Comparison of ENCODE assay signal across 8 mouse cellular contexts in genomic region chr2:116060210-116060609, GRCm38 (mm10). TPM values are rescaled to one million over a fixed set of nuclear protein-coding genes. Genes with fewer than 3 reads are reported as not detected.
DNase-seq lines count a peak whose midpoint lies in the region; ATAC-seq and TF ChIP-seq lines count a peak whose summit lies in the region.

No protein-coding gene starts in this region.

- H3K4me1 ChIP-seq in ES-E14 (ENCODE audit: control insufficient read depth in 2 of 2, insufficient read depth in 2 of 2, low read length in 2 of 2, poor library complexity in 1 of 2), result peaks cover 0 to 7% of the 10 kb centered on the region in 2 experiments; a peak in 2 of 4 replicates
- peaks cover 17% of the 10 kb centered on the region for H3K4me1 ChIP-seq in hindbrain, embryonic 14.5 days (replicated peaks; ENCODE audit: control insufficient read depth, insufficient read depth, low read length)
- H3K4me1 ChIP-seq in lung, postnatal 0 days (ENCODE audit: insufficient read depth, low read depth, low read length), result no peaks in the 10 kb centered on the region

- peak; percentile 68 for DNase-seq in ES-E14 (ENCODE audit: low read depth, low spot score)
- DNase-seq in embryo, embryonic 11 days, result peak; percentile 77
- peak; percentile 51 for DNase-seq in hindbrain, embryonic 14.5 days (ENCODE audit: low spot score)
- DNase-seq in lung, postnatal 0 days (ENCODE audit: low spot score), result no peak
- DNase-seq in Muller cell, postnatal 12 days (ENCODE audit: inconsistent ontology term), result no peak

- no peak for ATAC-seq in hindbrain, embryonic 14.5 days (ENCODE audit: low FRiP score)
- ATAC-seq in lung, postnatal 0 days, result no peak
- ATAC-seq in megakaryocyte progenitor cell, adult 5-6 weeks (replicated peaks; ENCODE audit: poor library complexity), result no peak
- ATAC-seq in frontal cortex, adult (ENCODE audit: low TSS enrichment), result no peak
- no peak for ATAC-seq in megakaryocyte-erythroid progenitor cell, adult 5-6 weeks (replicated peaks; ENCODE audit: low FRiP score, low TSS enrichment, poor library complexity, severe bottlenecking)

- no peaks in the 10 kb centered on the region for H3K36me3 ChIP-seq in ES-E14 (ENCODE audit: control insufficient read depth, insufficient read depth, low read length, poor library complexity, severe bottlenecking)
- H3K36me3 ChIP-seq in hindbrain, embryonic 14.5 days (replicated peaks; ENCODE audit: control insufficient read depth, insufficient read depth), result peaks cover 23% of the 10 kb centered on the region
- H3K36me3 ChIP-seq in lung, postnatal 0 days (ENCODE audit: insufficient read depth, low read length), result no peaks in the 10 kb centered on the region

- H3K4me3 ChIP-seq in ES-E14 (ENCODE audit: insufficient read depth in 1 of 2, low read depth in 1 of 2, low read length in 2 of 2, poor library complexity in 1 of 2, severe bottlenecking in 1 of 2), result peak overlapping the region; percentile 28 to 32; a peak in 3 of 4 replicates
- peak overlapping the region; percentile 71 for H3K4me3 ChIP-seq in hindbrain, embryonic 14.5 days (replicated peaks; ENCODE audit: low read length)
- H3K4me3 ChIP-seq in lung, postnatal 0 days (ENCODE audit: low read depth, low read length), result peak overlapping the region; percentile 62; the same call in 1 of the 2 replicates

- H3K27ac ChIP-seq in ES-E14 (ENCODE audit: insufficient read depth, low read depth, low read length, poor library complexity, severe bottlenecking), result no peak overlapping the region
- H3K27ac ChIP-seq in hindbrain, embryonic 14.5 days, result peak overlapping the region; percentile 99
- H3K27ac ChIP-seq in lung, postnatal 0 days (ENCODE audit: low read length), result no peak overlapping the region

- WGBS in hindbrain, embryonic 14.5 days, result 3% methylated on average over 19 of the region's 19 CpGs
- WGBS in lung, postnatal 0 days, result 25% methylated on average over 19 of the region's 19 CpGs

- no peak for TF ChIP-seq EP300 in lung, postnatal 0 days (IDR thresholded peaks at IDR 0.05)

- in situ Hi-C loops in ES-E14 (cut with MboI; ENCODE audit: low sequenced_read_pairs in 2 of 2, unreplicated experiment in 2 of 2), result loop anchor here (5.0 to 25.0 kb wide), 4 partner anchors 203 to 495 kb away; partner anchors contain the start of gene BC052040 (in 1 of the 2)

- H3K27me3 ChIP-seq in hindbrain, embryonic 14.5 days (ENCODE audit: control insufficient read depth, insufficient read depth, low read length), result peaks cover 5% of the 10 kb centered on the region; the same call in 1 of the 2 replicates
- no peaks in the 10 kb centered on the region for H3K27me3 ChIP-seq in lung, postnatal 0 days (replicated peaks; ENCODE audit: insufficient read depth, low read length)

- peak; percentile 34 for TF ChIP-seq CTCF in lung, postnatal 0 days (IDR thresholded peaks at IDR 0.05)

- H3K4me2 ChIP-seq in hindbrain, embryonic 14.5 days (replicated peaks), result peak overlapping the region; percentile 65
- peak overlapping the region; percentile 75 for H3K4me2 ChIP-seq in lung, postnatal 0 days (replicated peaks; ENCODE audit: low read depth, low read length)

- H3K9ac ChIP-seq in ES-E14 (ENCODE audit: insufficient read depth, low read depth, low read length, poor library complexity, severe bottlenecking), result 0 out of 2 replicates have a peak overlapping the region, but pooled peaks have one; percentile 18
- H3K9ac ChIP-seq in hindbrain, embryonic 14.5 days, result peak overlapping the region; percentile 99
- H3K9ac ChIP-seq in lung, postnatal 0 days (replicated peaks; ENCODE audit: low read depth), result 0 out of 2 replicates have a peak overlapping the region, but pooled peaks have one; percentile 34

- H3K9me3 ChIP-seq in ES-E14 (ENCODE audit: control insufficient read depth, insufficient read depth, low read depth, low read length), result no peaks in the 10 kb centered on the region
- no peaks in the 10 kb centered on the region for H3K9me3 ChIP-seq in hindbrain, embryonic 14.5 days (ENCODE audit: control insufficient read depth, low read length)
- no peaks in the 10 kb centered on the region for H3K9me3 ChIP-seq in lung, postnatal 0 days (ENCODE audit: low read length)

TF ChIP-seq in ES-E14, 5 proteins besides CTCF, POLR2A, EP300 and RAD21:
- no peak for TF ChIP-seq HCFC1 (IDR thresholded peaks at IDR 0.05; ENCODE audit: borderline replicate concordance, insufficient read depth, low read length)
- no peak for TF ChIP-seq ZC3H11A (IDR thresholded peaks at IDR 0.05; ENCODE audit: borderline replicate concordance, low read depth, low read length)
- no peak for TF ChIP-seq MAFK (IDR thresholded peaks at IDR 0.05; ENCODE audit: insufficient read depth, low read depth, low read length)
- no peak for TF ChIP-seq ZNF384 (IDR thresholded peaks at IDR 0.05; ENCODE audit: low read depth, low read length)
- TF ChIP-seq CHD2 (IDR thresholded peaks at IDR 0.05; ENCODE audit: low read depth, low read length), result no peak

RNA-seq across cellular contexts. Expression of gene Meis2, which starts 5.4 kb away (rescaled TPM):
- 2.1 and 12.4 TPM in 2 replicates for total RNA-seq in ES-E14 (2012; rRNA removed)
- 136 and 159 TPM in 2 replicates for polyA plus RNA-seq in hindbrain, embryonic 14.5 days (2014; fragmentation: Nextera tagmentation; extraction: Ambion mirVana)
- polyA plus RNA-seq in lung, postnatal 0 days (2015; fragmentation: Nextera tagmentation; extraction: Ambion mirVana), result 12.0 and 16.2 TPM in 2 replicates
- total RNA-seq in megakaryocyte progenitor cell, adult 5-6 weeks (2015), result not detected in 2 replicates
- not detected in 2 replicates for total RNA-seq in megakaryocyte progenitor cell, adult 5-6 weeks (2017)
- not detected in 2 replicates for total RNA-seq in megakaryocyte-erythroid progenitor cell, adult 5-6 weeks (2014; fragmentation: Nextera tagmentation)
- 0.46 TPM in 1 of 2 replicates, not detected in the other for total RNA-seq in megakaryocyte-erythroid progenitor cell, adult 5-6 weeks (2017)

Comparison
In these comparisons a context has a peak if more than half of its experiments do, and no peak if none do; other contexts are left out.
1. DNase-seq: peak in ES-E14 (single experiment), embryo, embryonic 11 days (single experiment) and hindbrain, embryonic 14.5 days (single experiment); none in lung, postnatal 0 days (single experiment) and Muller cell, postnatal 12 days (single experiment).
2. H3K9ac ChIP-seq: peak in every context shown above with its lines; median percentile 99 in hindbrain, embryonic 14.5 days; 34 in lung, postnatal 0 days; 18 in ES-E14.
3. Peak in every context shown above with its lines, with median percentiles within 50 percentile points of each other: H3K4me3 ChIP-seq.